Mouse (Mus musculus) layer of hippocampus, adult 8-10 months (tissue): ENCODE results near the gene Vmn1r228. TPM values are rescaled to one million over a fixed set of nuclear protein-coding genes. Genes with fewer than 3 reads are reported as not detected.

ENCODE experiments used
- DNase-seq, 2 experiments: peaks; one replicate each; pipeline ENCODE4 v3.0.0; 2022; ENCODE audit warnings: low spot score in 2 of 2
- total RNA-seq, 4 experiments: library from RNA; stranded (reverse); gene quantifications; 2 replicates each; pipeline ENCODE4 v1.2.4; 2022

The Vmn1r228 gene
- under 1 TPM in 1 of 4 experiments, not detected in 3; 0.08 TPM for total RNA-seq

DNA sequence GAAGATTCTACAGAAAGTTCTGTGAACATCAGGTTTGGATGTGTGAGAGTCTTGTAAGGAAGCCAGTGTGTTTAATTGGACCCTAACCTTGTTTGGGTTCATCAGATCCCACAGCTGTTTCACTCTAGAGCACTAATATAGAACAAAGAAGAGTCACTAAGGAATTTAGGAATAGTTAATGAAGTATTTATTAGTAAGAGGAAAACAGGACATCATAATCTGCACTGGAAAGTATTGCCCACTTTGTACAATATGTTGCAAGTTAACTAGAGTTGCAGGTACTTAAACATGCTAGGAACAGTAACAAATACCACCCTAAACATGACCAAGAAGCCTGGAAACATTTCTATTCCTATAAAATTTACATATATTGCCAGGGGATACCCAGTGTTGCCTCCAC lies at the start of gene Vmn1r228:
TSS of gene Vmn1r228 (minus strand) at position 101 of the 400 bp plus-strand sequence.
- no peak for DNase-seq

DNA sequence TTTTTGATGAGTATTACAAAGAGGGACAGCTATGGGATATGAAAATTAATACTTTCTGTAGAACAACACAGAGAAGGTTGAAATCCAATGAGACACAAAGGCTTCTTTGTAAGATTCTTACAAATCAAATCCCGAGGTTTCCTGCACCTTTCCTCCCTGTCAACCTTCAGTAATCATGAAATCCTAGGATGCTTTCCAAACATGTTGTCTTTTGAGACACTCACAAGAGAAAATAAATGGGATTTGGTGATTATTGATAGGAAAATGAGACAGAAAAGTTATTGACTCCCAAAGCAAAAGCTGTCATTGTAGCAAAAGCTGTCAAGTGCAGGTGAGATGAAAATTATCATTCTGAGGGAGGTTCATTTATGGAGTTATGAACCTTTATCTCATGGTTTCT lies 25.3 kb upstream of the Vmn1r228 start, which contains the start of gene Vmn1r229:
TSS of gene Vmn1r229 (plus strand) at position 301 of the 400 bp plus-strand sequence.
- DNase-seq = no peak

DNA sequence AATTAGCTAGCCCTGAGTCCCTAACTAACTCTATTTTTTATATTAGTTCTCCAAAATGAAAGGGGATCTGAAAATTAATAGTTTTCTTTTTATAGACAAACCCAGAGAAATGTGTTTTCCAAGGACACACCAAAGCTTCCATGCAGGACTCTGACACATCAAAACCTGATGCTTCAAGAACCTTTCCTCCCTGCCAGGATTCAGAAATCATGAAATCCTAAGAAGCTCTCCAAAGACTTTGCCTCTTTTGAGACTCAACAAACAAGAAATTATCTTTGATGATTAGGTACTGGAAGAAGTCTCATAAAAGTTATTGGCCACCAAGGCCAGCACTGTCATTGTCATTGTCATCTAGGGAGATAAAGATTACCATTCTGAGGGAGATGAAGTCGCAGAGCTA lies 56.4 kb downstream of the Vmn1r228 start, which contains the start of gene Vmn1r227:
TSS of gene Vmn1r227 (plus strand) at position 301 of the 400 bp plus-strand sequence.
- DNase-seq = no peak

Other genes with a start within 250 kb of the Vmn1r228 start
- gene Vmn2r109, start 221.4 kb downstream of the Vmn1r228 start, total RNA-seq = not detected
- not detected for gene Vmn2r110, start 189.7 kb downstream of the Vmn1r228 start, total RNA-seq
- not detected for gene Fpr-rs3, start 161.3 kb downstream of the Vmn1r228 start, total RNA-seq
- not detected for gene Vmn1r226, start 103.3 kb downstream of the Vmn1r228 start, total RNA-seq
- not detected for gene Vmn1r227, start 56.3 kb downstream of the Vmn1r228 start, total RNA-seq
- gene Vmn1r229, start 25.4 kb upstream of the Vmn1r228 start, total RNA-seq = under 1 TPM; 0.02 to 0.09 (median 0.06) TPM
- gene Vmn1r230, start 54.3 kb upstream of the Vmn1r228 start, total RNA-seq = not detected
- not detected for gene Vmn1r231, start 118.9 kb upstream of the Vmn1r228 start, total RNA-seq
- not detected for gene Vmn1r232, start 133.6 kb upstream of the Vmn1r228 start, total RNA-seq
- gene Ppp2r1a, start 159.2 kb upstream of the Vmn1r228 start, total RNA-seq = 100 to 1,000 TPM; 510 to 549 (median 533) TPM
- not detected for gene Vmn1r233, start 210.3 kb upstream of the Vmn1r228 start, total RNA-seq
- 10 to 100 TPM; 19.7 to 24.2 (median 21.4) TPM for gene Zfp160, start 222.7 kb upstream of the Vmn1r228 start, total RNA-seq